Mouse (Mus musculus) bone marrow macrophage, adult 2 months (primary cell): ENCODE data around the gene Pycr2.

Experiments
- CTCF ChIP-seq: IDR thresholded peaks from 2 replicates; pipeline ENCODE4 v1.5.1; 2012; ENCODE audit warnings: low read depth, mild to moderate bottlenecking, low read length, moderate library complexity
- POLR2A ChIP-seq: IDR thresholded peaks from 2 replicates; pipeline ENCODE4 v1.6.1; 2012; ENCODE audit warnings: mild to moderate bottlenecking, low read depth, low read length, borderline replicate concordance

- TF ChIP-seq CTCF (peak; percentile 75), POLR2A (no peak)
Observed at GRCm38 (mm10) chr1:180873861-180874484, 30.1 kb upstream of the Pycr2 start.
